Mouse (Mus musculus) testis, postnatal 10 days (tissue): Measurements from ENCODE around the gene Ryr2.
"Not testable (repeated sequence)": the region's sequence is repeated elsewhere in the genome, so short reads cannot be mapped to it uniquely, and the experiment has no call there.

Source experiments
- DNase-seq: peaks from one replicate; pipeline ENCODE4 v3.0.0; 2021; ENCODE audit warnings: low spot score

Gene Ryr2

DNA sequence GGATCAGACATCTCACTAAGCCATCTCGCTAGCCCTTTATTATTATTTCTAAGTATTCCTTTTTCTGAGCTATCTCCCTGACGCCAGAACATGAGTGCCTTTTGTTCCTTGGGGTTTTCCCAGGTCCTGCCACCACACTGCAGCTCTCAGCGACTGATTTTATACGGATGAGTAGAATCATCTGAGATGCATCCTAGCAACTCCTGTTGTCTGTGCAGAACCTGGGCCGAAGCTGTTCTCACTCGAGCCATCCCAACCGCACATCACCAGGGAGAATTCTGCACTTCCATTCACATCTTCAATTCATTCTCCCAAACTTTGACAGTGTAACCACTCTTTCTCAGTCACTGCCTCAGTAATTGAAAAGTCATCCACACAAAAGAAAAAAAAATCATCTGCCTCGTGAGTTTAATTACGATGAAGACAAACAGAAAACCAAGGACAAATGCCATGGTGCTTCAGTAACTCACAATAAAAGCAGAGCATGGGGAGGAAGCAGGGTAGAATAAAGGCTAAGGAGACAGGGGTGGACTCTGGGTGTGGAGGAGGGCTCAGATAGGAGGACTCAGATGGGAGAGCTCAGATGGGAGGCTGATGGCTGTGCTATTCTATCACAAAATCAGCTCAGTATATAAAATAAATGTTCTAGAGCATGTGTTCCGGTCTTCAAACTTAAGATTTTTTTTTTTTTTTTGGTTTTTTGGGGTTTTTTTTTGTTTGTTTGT is 226.1 kb downstream of the Ryr2 start:
- DNase-seq, result no peak

DNA sequence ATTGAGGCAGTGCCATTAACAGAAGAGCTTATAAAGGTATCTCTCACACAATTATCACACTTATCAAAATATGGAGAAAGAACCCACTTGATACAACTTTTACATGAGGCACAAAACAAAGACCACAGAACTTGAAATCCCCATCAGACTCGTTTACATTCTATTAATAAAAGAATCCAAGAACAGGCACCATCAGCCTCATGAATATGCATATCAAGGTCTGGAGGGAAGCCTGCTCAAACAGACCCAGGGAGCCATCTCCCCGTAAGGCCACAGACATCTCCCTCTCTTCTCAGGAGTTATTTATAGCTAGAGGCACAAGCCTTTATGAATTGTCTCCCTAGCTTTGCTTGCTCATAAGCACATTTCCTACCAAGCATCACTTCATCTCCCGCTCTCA is 227.7 kb downstream of the Ryr2 start:
- DNase-seq, result no peak

- no peak for DNase-seq
Measured at GRCm38 (mm10) chr13:11874852-11875251, 231.9 kb downstream of the Ryr2 start.

- no peak for DNase-seq
Measured at GRCm38 (mm10) chr13:11869971-11870370, 236.8 kb downstream of the Ryr2 start.

DNA sequence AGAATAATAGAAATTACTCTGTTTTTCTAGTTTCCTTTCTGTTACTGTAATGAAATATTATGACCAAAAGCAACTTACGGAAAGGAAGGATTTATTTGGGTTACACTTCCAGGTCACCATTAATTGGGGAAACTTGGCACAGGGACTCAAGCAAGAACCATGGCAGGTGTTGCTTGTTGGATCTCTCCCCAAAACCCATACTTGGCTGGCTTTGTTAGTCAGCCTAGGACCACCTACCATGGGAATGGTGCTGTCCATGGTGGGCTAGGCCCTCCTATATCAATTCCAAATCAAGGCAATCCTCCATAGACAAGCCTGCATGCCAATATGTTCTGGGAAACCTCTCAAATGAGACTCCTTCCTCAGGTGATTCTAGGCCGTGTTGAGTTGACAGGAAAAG is 237.3 kb downstream of the Ryr2 start:
- DNase-seq, result no peak

- no peak for DNase-seq
Measured at GRCm38 (mm10) chr13:11868979-11869378, 237.8 kb downstream of the Ryr2 start.

- DNase-seq, result no peak
Measured at GRCm38 (mm10) chr13:11868056-11868455, 238.7 kb downstream of the Ryr2 start.

DNA sequence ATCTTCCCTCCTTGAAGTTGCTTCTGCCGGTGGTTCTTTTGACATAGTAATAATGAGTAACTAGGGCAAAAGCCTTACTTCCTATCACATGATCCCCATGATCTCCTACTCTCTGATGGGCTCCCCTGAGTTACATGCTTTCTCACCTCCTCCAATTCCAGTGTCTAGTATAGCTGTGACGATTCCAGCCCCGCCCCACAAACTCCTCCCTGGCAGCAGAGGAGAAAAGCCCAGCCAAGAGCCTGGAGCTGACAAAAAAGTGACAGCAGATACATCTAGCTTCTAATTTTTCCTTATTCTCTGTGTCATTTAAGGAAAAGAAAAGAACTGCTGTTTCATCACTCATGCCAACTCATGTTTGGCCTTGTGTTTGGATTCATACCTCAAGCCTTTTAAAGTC is 241.5 kb downstream of the Ryr2 start:
- DNase-seq, result no peak

GRCm38 (mm10) chr13:11851691-11852090 is 255.1 kb downstream of the Ryr2 start:
- DNase-seq, result no peak

- DNase-seq, result no peak
Measured at GRCm38 (mm10) chr13:11843889-11844288, 262.9 kb downstream of the Ryr2 start.

DNA sequence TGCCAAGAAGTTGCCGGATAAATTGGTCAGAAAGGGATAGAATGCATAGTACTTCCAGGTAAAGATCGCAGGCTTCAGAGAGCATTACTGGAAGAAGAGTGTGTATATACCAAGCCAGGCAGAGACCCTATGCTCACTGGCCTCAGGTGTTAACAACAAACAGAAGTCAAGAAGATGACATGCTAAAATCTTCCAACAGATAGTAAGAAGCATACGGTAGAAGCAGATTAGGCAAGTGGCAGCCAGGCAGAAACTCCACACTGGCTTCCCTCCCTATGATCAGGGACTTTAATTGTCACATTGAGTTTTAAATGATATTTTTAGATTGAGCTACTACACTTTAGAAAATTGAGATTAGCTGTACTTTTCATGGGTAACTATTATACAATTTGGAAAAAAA is 268.9 kb downstream of the Ryr2 start:
- no peak for DNase-seq

DNA sequence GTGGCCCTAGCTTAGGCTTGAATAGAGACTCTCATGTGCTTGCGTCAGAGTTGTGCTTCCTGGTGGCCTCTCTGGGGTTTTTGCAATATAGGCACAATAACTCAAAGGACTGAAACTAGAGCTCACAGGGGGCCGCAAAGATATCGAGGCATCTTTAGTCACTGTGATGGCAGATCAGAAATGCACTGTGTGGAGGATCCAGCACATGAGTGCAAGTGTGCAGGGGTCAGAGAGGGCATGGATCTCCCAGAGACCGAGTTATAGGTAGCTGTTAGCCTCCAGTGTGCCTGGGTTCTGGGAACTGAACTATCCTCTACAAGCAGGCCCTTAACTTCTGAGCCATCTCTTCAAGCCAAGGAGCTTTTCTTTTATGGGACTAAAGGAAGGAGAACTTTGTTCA is 269.6 kb downstream of the Ryr2 start:
- no peak for DNase-seq

- no peak for DNase-seq
Measured at GRCm38 (mm10) chr13:11836304-11837078, 270.3 kb downstream of the Ryr2 start.

GRCm38 (mm10) chr13:11831210-11831609 is 275.5 kb downstream of the Ryr2 start:
- DNase-seq, result no peak

- no peak for DNase-seq
Measured at GRCm38 (mm10) chr13:11825563-11826226, 281.1 kb downstream of the Ryr2 start.

DNA sequence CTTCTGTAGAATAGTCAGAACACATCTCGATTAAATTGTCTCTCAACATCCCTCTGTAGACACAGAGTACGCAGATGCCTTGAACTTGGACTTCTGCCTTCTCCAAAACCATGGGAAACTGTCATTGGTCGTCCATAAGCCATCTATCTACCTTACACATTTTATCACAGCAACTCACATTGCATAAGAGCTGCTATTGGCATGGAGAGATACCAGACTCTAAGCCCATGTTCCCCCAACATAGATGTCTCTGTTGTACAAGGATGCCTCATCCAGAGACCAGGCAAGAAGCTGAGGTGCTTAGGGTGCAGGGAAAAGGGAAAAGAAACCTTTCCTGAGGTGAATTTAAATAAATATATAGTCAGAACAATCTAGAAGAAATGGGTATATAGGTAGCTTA is 288.0 kb downstream of the Ryr2 start:
- DNase-seq, result no peak

GRCm38 (mm10) chr13:11809365-11809764 is 297.4 kb downstream of the Ryr2 start:
- DNase-seq, result not testable (repeated sequence)

- no peak for DNase-seq
Measured at GRCm38 (mm10) chr13:11792536-11792935, 314.2 kb downstream of the Ryr2 start.

GRCm38 (mm10) chr13:11790536-11790935 is 316.2 kb downstream of the Ryr2 start:
- no peak for DNase-seq

- DNase-seq, result no peak
Measured at GRCm38 (mm10) chr13:11782411-11783155, 324.2 kb downstream of the Ryr2 start.

GRCm38 (mm10) chr13:11781065-11781464 is 325.7 kb downstream of the Ryr2 start:
- DNase-seq, result no peak

DNA sequence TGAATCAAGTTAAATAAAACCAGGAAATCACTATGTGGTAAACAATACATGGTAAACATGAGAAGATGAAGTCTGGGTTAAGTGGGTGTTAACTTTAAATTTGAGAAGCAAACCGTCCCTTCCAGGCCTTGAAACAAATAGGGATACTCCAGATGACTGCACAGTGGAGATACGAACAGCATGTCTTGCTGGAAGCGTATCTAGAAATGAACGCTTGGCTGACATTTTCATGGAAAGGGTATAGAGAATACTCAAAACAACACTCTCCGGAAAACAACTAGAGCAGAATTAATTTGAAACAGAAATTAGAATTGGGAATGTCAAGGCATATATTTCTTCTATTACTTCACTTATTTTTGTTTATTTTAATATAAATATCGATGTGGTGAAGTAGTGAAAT is 329.0 kb downstream of the Ryr2 start:
- no peak for DNase-seq
